Mouse (Mus musculus) testis, adult 2 months (tissue): ENCODE results near the gene Larp1.

Experiments used
- CTCF ChIP-seq: fragments of 200-500 bp; IDR thresholded peaks from 2 replicates; pipeline ENCODE4 v1.5.1; 2012; ENCODE audit warnings: low read depth, mild to moderate bottlenecking, inconsistent platforms, low read length, moderate library complexity; ENCODE audit not compliant: control insufficient read depth, insufficient read depth, insufficient replicate concordance
- POLR2A ChIP-seq: fragments of 200-500 bp; IDR thresholded peaks from 2 replicates; pipeline ENCODE4 v1.6.1; 2012; ENCODE audit warnings: low read depth, mild to moderate bottlenecking, inconsistent platforms, low read length, moderate library complexity; ENCODE audit not compliant: control insufficient read depth

GRCm38 (mm10) chr11:58031176-58031575, 22.3 kb downstream of the Larp1 start:
- no peak for TF ChIP-seq POLR2A
- TF ChIP-seq CTCF = no peak
